8 mouse cellular contexts compared by ENCODE assay signal in genomic region chr4:41274980-41275850, GRCm38 (mm10). TPM values are rescaled to one million over a fixed set of nuclear protein-coding genes. Genes with fewer than 3 reads are reported as not detected.
DNase-seq lines count a peak whose midpoint lies in the region; ATAC-seq and TF ChIP-seq lines count a peak whose summit lies in the region.

Gene Ubap2 (minus strand): TSS chr4:41275144.

- H3K27me3 ChIP-seq in embryonic facial prominence, embryonic 13.5 days, result no peaks in the 10 kb centered on the region
- H3K27me3 ChIP-seq in kidney, adult 2 months (replicated peaks; ENCODE audit: control insufficient read depth, insufficient read depth, low read length), result no peaks in the 10 kb centered on the region
- H3K27me3 ChIP-seq in limb, embryonic 12.5 days, result no peaks in the 10 kb centered on the region
- H3K27me3 ChIP-seq in midbrain, embryonic 15.5 days (replicated peaks), result no peaks in the 10 kb centered on the region
- H3K27me3 ChIP-seq in spleen, adult 2 months (ENCODE audit: control insufficient read depth, insufficient read depth, low read length), result no peaks in the 10 kb centered on the region

- H3K4me2 ChIP-seq in embryonic facial prominence, embryonic 13.5 days, result peak within 1 kb of the TSS; percentile 68
- peak within 1 kb of the TSS; percentile 79 for H3K4me2 ChIP-seq in limb, embryonic 12.5 days
- peak within 1 kb of the TSS; percentile 88 for H3K4me2 ChIP-seq in midbrain, embryonic 15.5 days

- H3K36me3 ChIP-seq in embryonic facial prominence, embryonic 13.5 days, result peaks cover 14% of the 10 kb centered on the region
- no peaks in the 10 kb centered on the region for H3K36me3 ChIP-seq in kidney, adult 2 months (ENCODE audit: control insufficient read depth, insufficient read depth, low read length)
- H3K36me3 ChIP-seq in limb, embryonic 12.5 days, result peaks cover 16% of the 10 kb centered on the region
- H3K36me3 ChIP-seq in midbrain, embryonic 15.5 days (replicated peaks), result no peaks in the 10 kb centered on the region
- peaks cover 2% of the 10 kb centered on the region; the same call in 1 of the 2 replicates for H3K36me3 ChIP-seq in spleen, adult 2 months (ENCODE audit: control insufficient read depth, insufficient read depth, low read length)

- TF ChIP-seq CTCF in kidney, adult 2 months (conservative IDR thresholded peaks at IDR 0.05; ENCODE audit: insufficient read depth, insufficient read length, low read depth, low read length), result no peak
- TF ChIP-seq CTCF in spleen, adult 2 months (IDR thresholded peaks at IDR 0.05; ENCODE audit: extremely low read depth, insufficient read depth, insufficient read length, insufficient replicate concordance), result no peak

- H3K4me3 ChIP-seq in embryonic facial prominence, embryonic 13.5 days, result peak within 1 kb of the TSS; percentile 82
- H3K4me3 ChIP-seq in kidney, adult 2 months (ENCODE audit: insufficient read depth, low read depth, low read length), result peak within 1 kb of the TSS; percentile 80
- H3K4me3 ChIP-seq in limb, embryonic 12.5 days (replicated peaks), result peak within 1 kb of the TSS; percentile 84
- peak within 1 kb of the TSS; percentile 72 for H3K4me3 ChIP-seq in midbrain, embryonic 15.5 days
- H3K4me3 ChIP-seq in spleen, adult 2 months (ENCODE audit: extremely low read depth, insufficient read depth, insufficient read length), result peak within 1 kb of the TSS; percentile 87

- no peak for TF ChIP-seq POLR2A in kidney, adult 2 months (IDR thresholded peaks at IDR 0.05; ENCODE audit: low read depth, low read length)
- TF ChIP-seq POLR2A in spleen, adult 2 months (IDR thresholded peaks at IDR 0.05; ENCODE audit: low read depth, low read length), result no peak

- WGBS in embryonic facial prominence, embryonic 13.5 days, result under 1% methylated on average over 60 of the region's 60 CpGs
- under 1% methylated on average over 60 of the region's 60 CpGs for WGBS in kidney, adult 2 months
- under 1% methylated on average over 60 of the region's 60 CpGs for WGBS in limb, embryonic 12.5 days
- WGBS in midbrain, embryonic 15.5 days, result under 1% methylated on average over 60 of the region's 60 CpGs
- under 1% methylated on average over 60 of the region's 60 CpGs for WGBS in spleen, adult 2 months

- no peaks in the 10 kb centered on the region for H3K9me3 ChIP-seq in embryonic facial prominence, embryonic 13.5 days
- no peaks in the 10 kb centered on the region for H3K9me3 ChIP-seq in limb, embryonic 12.5 days
- H3K9me3 ChIP-seq in midbrain, embryonic 15.5 days, result no peaks in the 10 kb centered on the region

- peak; percentile 96 for ATAC-seq in embryonic facial prominence, embryonic 13.5 days (ENCODE audit: insufficient number of reproducible peaks, insufficient read depth, low FRiP score, low TSS enrichment, low read depth)
- ATAC-seq in limb, embryonic 12.5 days (ENCODE audit: insufficient number of reproducible peaks, insufficient read depth, low FRiP score, low TSS enrichment, low read depth), result peak; percentile 98
- peak; percentile 99 for ATAC-seq in midbrain, embryonic 15.5 days (replicated peaks)

- peaks cover 28% of the 10 kb centered on the region for H3K4me1 ChIP-seq in embryonic facial prominence, embryonic 13.5 days
- H3K4me1 ChIP-seq in kidney, adult 2 months (ENCODE audit: control insufficient read depth, insufficient read depth, low read length), result peaks cover 4% of the 10 kb centered on the region; the same call in 1 of the 2 replicates
- H3K4me1 ChIP-seq in limb, embryonic 12.5 days (replicated peaks), result peaks cover 25% of the 10 kb centered on the region
- peaks cover 32% of the 10 kb centered on the region for H3K4me1 ChIP-seq in midbrain, embryonic 15.5 days
- peaks cover 5% of the 10 kb centered on the region; the same call in 1 of the 2 replicates for H3K4me1 ChIP-seq in spleen, adult 2 months (ENCODE audit: control insufficient read depth, insufficient read depth, insufficient read length)

- peak within 1 kb of the TSS; percentile 91 for H3K9ac ChIP-seq in embryonic facial prominence, embryonic 13.5 days
- peak within 1 kb of the TSS; percentile 95 for H3K9ac ChIP-seq in limb, embryonic 12.5 days (replicated peaks)
- H3K9ac ChIP-seq in midbrain, embryonic 15.5 days, result peak within 1 kb of the TSS; percentile 94

- DNase-seq in 3134 (ENCODE audit: extremely low read depth, insufficient read length, low spot score), result peak; percentile 96
- peak; percentile 96 for DNase-seq in adrenal gland, postnatal 36 days
- peak; percentile 98 to 99 for DNase-seq in heart, adult 18-20 months
- DNase-seq in kidney, adult 2 months, result peak; percentile 99
- DNase-seq in spleen, adult 2 months (ENCODE audit: low read depth in 1 of 2, low spot score in 2 of 2), result peak; percentile 97

- peak within 1 kb of the TSS; percentile 95 for H3K27ac ChIP-seq in embryonic facial prominence, embryonic 13.5 days
- H3K27ac ChIP-seq in kidney, adult 2 months (ENCODE audit: insufficient read depth, low read depth, low read length), result peak within 1 kb of the TSS; percentile 84
- peak within 1 kb of the TSS; percentile 93 for H3K27ac ChIP-seq in limb, embryonic 12.5 days
- H3K27ac ChIP-seq in midbrain, embryonic 15.5 days, result peak within 1 kb of the TSS; percentile 93
- peak within 1 kb of the TSS; percentile 94 for H3K27ac ChIP-seq in spleen, adult 2 months (ENCODE audit: insufficient read depth, low read length)

RNA-seq across cellular contexts. Expression of gene Ubap2, which starts in this region (rescaled TPM):
- total RNA-seq in adrenal gland, postnatal 36 days (2021), result 10 to 100 TPM; 32.8 to 43.9 TPM
- 65.9 and 70.0 TPM in 2 replicates for polyA plus RNA-seq in embryonic facial prominence, embryonic 13.5 days (2015; fragmentation: Nextera tagmentation; extraction: Ambion mirVana)
- 10 to 100 TPM; 44.2 to 54.9 TPM for total RNA-seq in heart, adult 18-20 months (2021)
- polyA plus RNA-seq in kidney, adult 2 months (2012; rRNA removed), result 38.9 and 39.3 TPM in 2 replicates
- 69.7 and 74.3 TPM in 2 replicates for polyA plus RNA-seq in limb, embryonic 12.5 days (2016; fragmentation: Nextera tagmentation; extraction: Ambion mirVana)
- 58.0 and 61.8 TPM in 2 replicates for polyA plus RNA-seq in midbrain, embryonic 15.5 days (2015; fragmentation: Nextera tagmentation; extraction: Ambion mirVana)
- 67.6 and 91.4 TPM in 2 replicates for polyA plus RNA-seq in spleen, adult 2 months (2012; rRNA removed)

Comparison
In these comparisons a context has a peak if more than half of its experiments do, and no peak if none do; other contexts are left out.
1. Peak in every context shown above with its lines: DNase-seq, ATAC-seq, H3K4me3 ChIP-seq and H3K27ac ChIP-seq.